Mouse (Mus musculus) ES-Bruce4 (cell line): ENCODE measurements around the gene Tarsl2.

Experiments
- CTCF ChIP-seq: IDR thresholded peaks from one replicate; pipeline ENCODE4 v1.8.1; 2011; ENCODE audit warnings: low read depth, low read length
- POLR2A ChIP-seq: IDR thresholded peaks from one replicate; pipeline ENCODE4 v1.8.1; 2011; ENCODE audit warnings: low read length; ENCODE audit not compliant: insufficient read depth

DNA sequence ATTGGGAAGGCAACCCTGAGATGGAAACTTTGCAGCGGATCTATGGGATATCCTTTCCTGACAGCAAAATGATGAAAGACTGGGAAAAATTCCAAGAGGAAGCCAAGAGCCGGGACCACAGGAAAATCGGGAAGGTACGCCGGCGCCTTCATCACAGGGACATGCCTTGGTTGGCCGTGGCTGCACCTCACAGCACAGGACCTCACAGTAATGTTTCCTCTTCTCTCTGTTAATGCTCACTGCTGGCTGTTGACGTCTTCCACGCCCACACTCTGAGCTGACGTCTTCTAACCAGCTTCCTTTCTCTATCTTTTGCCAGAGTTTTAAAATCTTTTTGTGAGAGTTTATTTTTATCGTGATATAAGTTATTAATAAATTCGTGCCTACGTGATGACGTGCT lies 19.2 kb downstream of the Tarsl2 start:
- TF ChIP-seq CTCF = no peak
- TF ChIP-seq POLR2A = no peak
